Mouse (Mus musculus): ENCODE data around the gene Tmem169. TPM values are rescaled to one million over a fixed set of nuclear protein-coding genes. Genes with fewer than 3 reads are reported as not detected.

The Tmem169 gene
- polyA plus RNA-seq, 1 experiment: 15.9 TPM

DNA sequence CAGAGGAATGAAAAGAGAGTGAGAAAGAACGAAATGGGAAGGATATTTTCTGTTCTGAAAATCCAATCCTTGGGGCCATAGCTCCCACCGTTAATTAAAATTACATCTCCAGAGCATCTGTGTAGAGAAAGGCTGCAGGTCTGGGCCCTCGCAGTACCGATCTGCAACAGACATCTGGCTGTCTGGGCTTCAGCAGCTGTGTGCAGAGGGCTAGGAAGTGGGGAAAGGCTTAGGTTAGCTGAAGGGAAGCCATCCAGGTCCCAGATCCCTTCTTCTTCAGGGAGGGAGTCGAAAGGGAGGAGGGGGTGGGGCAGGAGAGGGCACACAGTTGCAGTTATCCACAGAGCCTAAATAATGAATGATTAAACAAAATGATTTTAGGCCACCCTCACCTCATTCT, 370 bp downstream of the Tmem169 start:
- Histone ChIP-seq H3K4me3 (ENCODE audit: insufficient read depth, low read length) (peak overlapping the region; percentile 70), H3K4me1 (ENCODE audit: control insufficient read depth, insufficient read depth, low read length) (peaks cover 2% of the 10 kb centered on the region; the same call in 1 of the 2 replicates), H3K27ac (ENCODE audit: insufficient read depth, low read length) (no peak overlapping the region)
- TF ChIP-seq CTCF (IDR thresholded peaks at IDR 0.05; ENCODE audit: extremely low read depth, insufficient read depth, low read length) (no peak), POLR2A (IDR thresholded peaks at IDR 0.05; ENCODE audit: extremely low read depth, insufficient read depth, low read length) (no peak)

DNA sequence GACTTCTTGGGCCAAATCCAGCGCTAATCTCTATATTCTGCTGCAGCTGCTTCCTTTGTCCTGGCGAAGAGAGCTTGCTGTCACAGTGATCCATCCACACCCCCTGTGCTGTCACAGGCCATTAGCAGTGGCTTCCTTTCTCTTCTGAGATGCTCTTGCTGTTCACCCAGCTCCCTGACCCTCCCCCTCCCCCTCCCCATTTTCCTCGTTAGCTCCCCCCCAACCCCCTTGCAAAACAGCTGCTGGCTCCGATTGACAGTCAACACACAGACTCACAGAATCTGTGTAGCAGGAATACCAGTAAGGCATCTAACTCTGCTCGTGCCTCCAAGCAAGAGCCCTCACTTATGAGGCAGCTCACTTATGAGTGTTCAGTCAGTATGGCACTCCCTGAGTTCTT, 2.7 kb downstream of the Tmem169 start:
- H3K4me3 ChIP-seq (ENCODE audit: insufficient read depth, low read length): no peak overlapping the region
- no peak overlapping the region for H3K27ac ChIP-seq (ENCODE audit: insufficient read depth, low read length)
- peaks cover 2% of the 10 kb centered on the region; the same call in 1 of the 2 replicates for H3K4me1 ChIP-seq (ENCODE audit: control insufficient read depth, insufficient read depth, low read length)
- TF ChIP-seq POLR2A (IDR thresholded peaks at IDR 0.05; ENCODE audit: extremely low read depth, insufficient read depth, low read length) (no peak), CTCF (IDR thresholded peaks at IDR 0.05; ENCODE audit: extremely low read depth, insufficient read depth, low read length) (no peak)

DNA sequence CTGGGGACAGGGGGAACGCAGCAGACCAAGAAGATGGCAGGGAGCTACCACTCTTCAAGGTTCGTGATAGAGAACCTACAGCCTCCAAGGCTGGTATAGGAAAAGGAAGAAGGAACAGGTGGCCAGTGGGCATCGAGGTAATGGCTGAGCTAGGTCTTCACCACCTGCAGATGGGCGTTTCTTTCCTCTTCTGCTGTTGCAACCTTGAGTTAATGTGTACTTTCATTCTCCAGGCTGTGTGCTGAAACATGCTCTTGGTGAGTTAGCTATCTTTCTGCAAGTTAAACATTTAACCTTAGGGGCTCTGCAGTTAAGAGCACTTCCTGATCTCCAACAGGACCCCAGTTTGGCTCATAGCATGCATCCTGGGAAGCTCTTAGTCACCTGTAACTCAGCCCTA, 3.7 kb downstream of the Tmem169 start:
- TF ChIP-seq POLR2A (IDR thresholded peaks at IDR 0.05; ENCODE audit: extremely low read depth, insufficient read depth, low read length) (no peak), CTCF (IDR thresholded peaks at IDR 0.05; ENCODE audit: extremely low read depth, insufficient read depth, low read length) (no peak)
- H3K4me1 ChIP-seq (ENCODE audit: control insufficient read depth, insufficient read depth, low read length): peaks cover 2% of the 10 kb centered on the region; the same call in 1 of the 2 replicates

DNA sequence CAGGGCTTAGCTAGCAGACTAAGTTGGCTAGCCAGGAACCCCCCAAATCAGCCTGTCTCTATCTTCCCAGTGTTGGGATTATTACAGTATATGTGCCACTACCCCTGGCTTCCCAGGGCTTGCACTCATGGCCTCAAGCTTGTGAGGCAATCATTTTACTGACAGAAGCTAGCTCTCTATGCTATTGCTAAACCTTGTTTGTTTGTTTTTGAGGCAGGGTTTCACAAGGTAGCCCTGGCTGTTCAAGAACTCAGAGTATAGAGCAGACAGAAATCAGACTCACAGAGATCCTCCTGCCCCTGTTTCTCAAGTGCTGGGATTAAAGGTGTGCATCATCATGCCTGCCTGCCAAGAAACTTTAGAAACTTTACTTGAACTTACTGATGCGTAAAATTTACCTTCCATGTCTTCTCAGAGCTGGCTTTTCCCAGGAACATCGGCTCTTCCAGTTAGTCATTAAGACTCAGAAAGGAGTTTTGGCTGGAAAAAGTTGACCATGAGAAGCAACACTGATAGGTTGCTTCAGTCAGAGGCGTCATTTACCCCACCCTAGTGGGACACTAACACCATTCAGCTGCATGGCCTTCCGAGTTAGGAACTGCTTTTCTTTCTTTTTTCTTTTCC, 4.5 kb downstream of the Tmem169 start:
- no peak for TF ChIP-seq POLR2A (IDR thresholded peaks at IDR 0.05; ENCODE audit: extremely low read depth, insufficient read depth, low read length)
- TF ChIP-seq CTCF (IDR thresholded peaks at IDR 0.05; ENCODE audit: extremely low read depth, insufficient read depth, low read length): no peak

More for the DNA sequence above, 3.7 kb downstream of the Tmem169 start:
- Histone ChIP-seq H3K27ac (ENCODE audit: insufficient read depth, low read length) (no peak overlapping the region), H3K4me3 (ENCODE audit: insufficient read depth, low read length) (no peak overlapping the region)

DNA sequence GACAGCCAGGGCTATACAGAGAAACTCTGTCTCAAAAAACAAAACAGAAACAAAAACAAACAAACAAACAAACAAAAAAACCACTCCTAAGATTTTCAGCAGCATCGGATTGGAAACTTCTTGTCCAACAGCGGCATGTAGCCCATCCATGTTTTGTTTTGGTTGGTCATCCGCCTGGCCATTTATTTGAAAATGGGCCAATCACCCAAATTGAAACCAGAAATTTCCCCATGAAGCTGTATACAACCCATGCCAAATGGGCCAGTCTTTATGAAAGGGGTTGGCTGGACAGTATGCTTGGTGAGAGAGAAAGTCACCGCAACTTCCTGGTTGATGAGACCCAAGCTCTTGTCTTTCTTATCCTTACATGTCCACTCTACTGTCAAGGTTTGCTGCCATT, 6.7 kb downstream of the Tmem169 start:
- H3K4me3 ChIP-seq (ENCODE audit: insufficient read depth, low read length): no peak overlapping the region
- TF ChIP-seq POLR2A (IDR thresholded peaks at IDR 0.05; ENCODE audit: extremely low read depth, insufficient read depth, low read length) (no peak), CTCF (IDR thresholded peaks at IDR 0.05; ENCODE audit: extremely low read depth, insufficient read depth, low read length) (no peak)
- peaks cover 2% of the 10 kb centered on the region; the same call in 1 of the 2 replicates for H3K4me1 ChIP-seq (ENCODE audit: control insufficient read depth, insufficient read depth, low read length)
- no peak overlapping the region for H3K27ac ChIP-seq (ENCODE audit: insufficient read depth, low read length)

More for the DNA sequence above, 4.5 kb downstream of the Tmem169 start:
- H3K4me3 ChIP-seq (ENCODE audit: insufficient read depth, low read length): no peak overlapping the region
- peaks cover 2% of the 10 kb centered on the region; the same call in 1 of the 2 replicates for H3K4me1 ChIP-seq (ENCODE audit: control insufficient read depth, insufficient read depth, low read length)
- H3K27ac ChIP-seq (ENCODE audit: insufficient read depth, low read length): no peak overlapping the region

DNA sequence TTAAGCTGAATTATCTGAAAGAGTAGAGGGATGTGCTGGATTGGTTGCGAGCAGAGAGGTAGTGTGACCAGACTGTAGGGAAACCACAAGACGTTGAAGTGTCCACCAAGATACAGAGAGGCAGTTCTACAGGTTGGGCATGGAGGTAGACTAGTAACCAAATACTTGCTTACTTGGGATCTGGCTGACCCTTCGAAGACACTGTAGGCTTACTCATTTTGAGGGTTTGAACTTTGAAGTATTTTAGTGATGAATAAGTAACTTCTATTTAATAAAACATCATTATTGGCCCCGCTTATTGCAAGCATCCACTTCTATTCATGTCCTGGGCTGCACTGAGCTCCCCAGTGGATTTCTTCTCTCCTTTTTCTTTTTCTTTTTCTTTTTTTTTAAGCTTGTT, 7.3 kb downstream of the Tmem169 start:
- Histone ChIP-seq H3K4me3 (ENCODE audit: insufficient read depth, low read length) (no peak overlapping the region), H3K27ac (ENCODE audit: insufficient read depth, low read length) (no peak overlapping the region), H3K4me1 (ENCODE audit: control insufficient read depth, insufficient read depth, low read length) (peaks cover 2% of the 10 kb centered on the region; the same call in 1 of the 2 replicates)
- TF ChIP-seq POLR2A (IDR thresholded peaks at IDR 0.05; ENCODE audit: extremely low read depth, insufficient read depth, low read length) (no peak), CTCF (IDR thresholded peaks at IDR 0.05; ENCODE audit: extremely low read depth, insufficient read depth, low read length) (no peak)

DNA sequence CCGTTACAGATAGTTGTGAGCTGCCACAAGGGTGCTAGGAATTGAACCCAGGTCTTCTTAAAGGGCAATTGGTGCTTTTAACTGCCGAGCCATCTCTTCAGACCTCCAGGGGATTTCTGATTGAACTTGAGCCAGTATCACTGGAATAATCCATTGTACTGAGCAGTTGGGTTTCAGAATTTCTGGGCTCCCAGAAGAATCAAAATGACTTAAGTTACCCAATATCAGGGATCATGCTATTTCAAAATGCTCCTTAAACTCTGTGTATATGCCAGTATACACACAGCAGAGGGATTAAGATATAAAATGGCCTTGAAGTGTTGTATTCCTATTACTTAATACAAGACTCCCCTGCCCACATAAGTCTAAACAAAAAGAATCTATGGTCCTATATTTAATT, 7.8 kb downstream of the Tmem169 start:
- peaks cover 2% of the 10 kb centered on the region; the same call in 1 of the 2 replicates for H3K4me1 ChIP-seq (ENCODE audit: control insufficient read depth, insufficient read depth, low read length)
- TF ChIP-seq CTCF (IDR thresholded peaks at IDR 0.05; ENCODE audit: extremely low read depth, insufficient read depth, low read length) (no peak), POLR2A (IDR thresholded peaks at IDR 0.05; ENCODE audit: extremely low read depth, insufficient read depth, low read length) (no peak)
- no peak overlapping the region for H3K4me3 ChIP-seq (ENCODE audit: insufficient read depth, low read length)
- no peak overlapping the region for H3K27ac ChIP-seq (ENCODE audit: insufficient read depth, low read length)

DNA sequence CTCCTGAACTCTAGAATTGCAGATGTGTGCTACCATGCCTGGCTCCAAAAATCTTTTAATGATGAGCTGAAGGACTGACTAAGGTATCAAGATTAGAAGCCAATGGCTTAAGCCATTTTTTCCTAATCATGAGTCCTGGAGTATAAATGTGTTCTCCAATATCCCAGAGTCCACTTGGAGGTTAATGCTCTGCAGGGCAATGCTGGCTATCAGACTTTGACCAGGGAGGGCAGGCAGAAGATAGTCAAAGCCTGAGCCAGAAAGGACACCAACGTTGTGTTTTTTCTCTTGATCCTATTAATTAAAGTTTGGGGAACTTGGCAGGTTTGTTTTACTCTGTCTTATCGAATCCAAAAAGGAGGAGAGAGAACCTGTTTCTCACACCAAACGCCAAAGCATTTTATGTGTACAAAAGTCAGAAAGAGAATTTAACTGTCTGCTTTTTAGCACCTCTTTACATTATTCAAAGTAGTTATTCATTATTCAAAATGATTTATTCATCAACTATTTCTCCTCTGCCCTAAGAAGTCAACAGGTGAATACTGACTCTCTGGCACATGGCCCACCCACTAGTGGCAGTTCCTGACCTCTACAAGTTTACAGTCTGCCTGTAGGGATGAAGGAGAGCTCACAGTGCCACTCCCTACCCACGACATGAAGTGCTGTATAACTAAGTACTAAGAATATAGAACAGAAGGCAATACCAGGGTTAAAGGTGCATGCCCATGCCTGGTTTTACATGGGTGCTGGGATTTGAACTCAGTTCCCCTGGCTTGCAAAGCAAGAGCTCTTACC, 9.9 kb downstream of the Tmem169 start:
- H3K4me1 ChIP-seq (ENCODE audit: control insufficient read depth, insufficient read depth, low read length): no peaks in the 10 kb centered on the region
- TF ChIP-seq POLR2A (IDR thresholded peaks at IDR 0.05; ENCODE audit: extremely low read depth, insufficient read depth, low read length) (no peak), CTCF (IDR thresholded peaks at IDR 0.05; ENCODE audit: extremely low read depth, insufficient read depth, low read length) (no peak)
- no peak overlapping the region for H3K27ac ChIP-seq (ENCODE audit: insufficient read depth, low read length)
- H3K4me3 ChIP-seq (ENCODE audit: insufficient read depth, low read length): no peak overlapping the region

DNA sequence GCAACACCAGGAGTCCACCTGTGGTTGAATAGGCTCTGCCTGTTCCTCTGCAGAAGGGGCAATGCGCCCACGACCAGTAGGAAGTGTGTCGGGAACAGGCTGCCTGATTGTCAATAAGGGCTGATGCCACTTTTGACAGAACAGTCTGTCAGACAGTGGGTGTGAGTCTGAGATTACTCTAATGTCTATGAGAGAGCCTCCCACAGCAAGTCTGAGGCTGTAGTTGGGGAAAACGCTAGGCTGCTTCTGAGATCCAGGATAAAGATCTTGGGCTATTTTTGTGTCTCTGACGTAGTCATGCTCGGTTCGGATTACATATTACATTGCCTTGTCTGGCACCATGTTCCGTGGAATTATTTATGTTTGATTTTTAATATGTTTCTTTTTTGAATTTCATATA, 11.6 kb downstream of the Tmem169 start:
- Histone ChIP-seq H3K4me1 (ENCODE audit: control insufficient read depth, insufficient read depth, low read length) (no peaks in the 10 kb centered on the region), H3K4me3 (ENCODE audit: insufficient read depth, low read length) (no peak overlapping the region), H3K27ac (ENCODE audit: insufficient read depth, low read length) (no peak overlapping the region)
- TF ChIP-seq CTCF (IDR thresholded peaks at IDR 0.05; ENCODE audit: extremely low read depth, insufficient read depth, low read length) (no peak), POLR2A (IDR thresholded peaks at IDR 0.05; ENCODE audit: extremely low read depth, insufficient read depth, low read length) (no peak)

DNA sequence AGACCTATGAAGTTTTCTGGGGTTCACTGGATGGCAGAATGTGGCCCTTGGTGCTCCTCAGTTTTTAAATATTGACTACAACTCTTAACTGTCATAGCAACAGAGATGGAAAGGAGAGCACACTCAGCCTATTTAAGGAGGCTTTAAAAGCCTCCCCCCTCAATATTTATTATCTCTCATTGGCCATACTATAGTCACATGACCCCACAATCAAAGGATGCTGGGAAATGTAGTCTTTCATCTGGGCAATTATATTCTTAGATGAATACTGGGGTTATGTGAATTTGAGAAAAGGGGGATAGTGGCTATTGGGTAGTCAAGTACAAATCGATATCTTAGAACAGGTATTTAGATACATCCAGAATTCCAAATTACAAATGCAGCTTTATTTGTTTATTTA, 17.7 kb downstream of the Tmem169 start:
- Histone ChIP-seq H3K4me1 (ENCODE audit: control insufficient read depth, insufficient read depth, low read length) (no peaks in the 10 kb centered on the region), H3K27ac (ENCODE audit: insufficient read depth, low read length) (no peak overlapping the region), H3K4me3 (ENCODE audit: insufficient read depth, low read length) (no peak overlapping the region)
- no peak for TF ChIP-seq CTCF (IDR thresholded peaks at IDR 0.05; ENCODE audit: extremely low read depth, insufficient read depth, low read length)
- no peak for TF ChIP-seq POLR2A (IDR thresholded peaks at IDR 0.05; ENCODE audit: extremely low read depth, insufficient read depth, low read length)
